Mouse (Mus musculus) megakaryocyte, embryonic 14.5 days (primary cell): Measurements from ENCODE around the gene Cpeb2.

ENCODE experiments used
- FLI1 ChIP-seq: IDR thresholded peaks from 2 replicates; pipeline ENCODE4 v1.6.1; 2012; ENCODE audit warnings: low read length, inconsistent platforms, mixed read lengths
- GATA1 ChIP-seq: IDR thresholded peaks from 3 replicates; pipeline ENCODE4 v1.6.1; 2012; ENCODE audit warnings: mixed read lengths, low read length, inconsistent platforms, borderline replicate concordance

DNA sequence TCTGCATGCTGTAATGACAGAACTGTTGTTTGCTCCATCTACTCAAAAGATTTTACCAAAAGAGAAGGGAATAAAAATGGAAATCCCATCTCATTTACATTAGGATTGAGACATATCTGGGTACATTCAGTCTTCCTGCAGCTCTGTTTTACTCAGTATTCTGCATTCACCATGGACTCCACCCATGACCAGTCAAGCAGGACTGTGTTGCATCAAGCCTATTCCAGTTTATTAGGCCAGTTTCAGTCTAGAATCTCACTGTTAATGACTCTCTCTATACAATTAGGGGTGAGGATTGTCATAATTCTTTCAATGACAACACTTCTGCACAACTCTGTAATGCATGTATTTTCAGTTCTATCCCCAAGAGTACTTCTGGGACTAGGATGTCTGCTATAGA lies 6.8 kb upstream of the Cpeb2 start:
- TF ChIP-seq FLI1 (no peak), GATA1 (no peak)
